Comparison of ENCODE assay signal across 9 mouse cellular contexts in the genomic region with DNA sequence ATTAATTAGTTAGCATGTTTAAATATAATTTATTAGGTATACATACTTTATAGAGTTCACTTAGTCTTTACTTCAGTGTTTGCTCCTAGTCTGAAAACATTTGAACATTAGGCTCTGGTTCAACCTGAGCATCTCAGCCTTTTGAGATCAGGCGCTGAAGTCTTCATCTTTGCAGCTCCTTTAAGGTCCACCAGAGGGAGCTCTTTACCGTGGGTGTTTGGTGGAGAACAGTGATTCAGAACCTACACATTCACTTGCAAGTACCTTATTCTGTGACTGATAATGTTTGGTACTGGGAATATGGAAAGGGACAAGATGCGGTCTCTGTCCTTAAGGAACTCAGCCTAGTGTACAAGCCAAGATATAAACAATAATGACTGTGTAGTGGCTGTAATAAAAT. TPM values are rescaled to one million over a fixed set of nuclear protein-coding genes. Genes with fewer than 3 reads are reported as not detected.
DNase-seq lines count a peak whose midpoint lies in the region; ATAC-seq and TF ChIP-seq lines count a peak whose summit lies in the region.
"Had no signal": no experiment of that assay in that cellular context is flagged by ENCODE, and none has a peak within 500 bp of the region (broad histone marks: within the 10 kb centered on the region; RNA-seq: fewer than 3 reads in every experiment).

No protein-coding gene starts in this region.

- no peaks in the 10 kb centered on the region for H3K9me3 ChIP-seq in liver, embryonic 12.5 days (replicated peaks)

- H3K36me3 ChIP-seq in liver, adult 2 months (ENCODE audit: control insufficient read depth, insufficient read depth, low read length), result no peaks in the 10 kb centered on the region
- H3K36me3 ChIP-seq in liver, embryonic 12.5 days, result no peaks in the 10 kb centered on the region

- intact Hi-C loops in heart, postnatal 14 days (cut with DNase I), result loop anchor here (1.0 kb wide), 1 partner anchor 124 kb away; no protein-coding TSS in a partner anchor
- intact Hi-C loops in left cerebral cortex, postnatal 36 days (cut with DNase I), result loop anchor here (2.0 kb wide), 1 partner anchor 124 kb away; no protein-coding TSS in a partner anchor

- H3K27me3 ChIP-seq in liver, adult 2 months (ENCODE audit: control insufficient read depth, insufficient read depth, low read length), result no peaks in the 10 kb centered on the region
- peaks cover 30% of the 10 kb centered on the region for H3K27me3 ChIP-seq in liver, embryonic 12.5 days (replicated peaks)

- peak; percentile 69 for DNase-seq in liver, adult 2 months (ENCODE audit: extremely low read depth, low read depth, low spot score)
- peak; percentile 34 for DNase-seq in Muller cell, postnatal 12 days (ENCODE audit: inconsistent ontology term)
- DNase-seq in cerebellum, adult 11-12 months, result peak; percentile 54
- DNase-seq in heart, postnatal 14 days, result peak; percentile 40 to 71
- DNase-seq in left cerebral cortex, postnatal 36 days (ENCODE audit: low spot score in 2 of 2), result peak; percentile 20 to 42
- DNase-seq in retina, postnatal 7 days (ENCODE audit: low read depth, low spot score), result peak; percentile 64

- H3K79me2 ChIP-seq in liver, adult 2 months (ENCODE audit: control insufficient read depth, insufficient read depth, low read length), result no peaks in the 10 kb centered on the region

- no peak for TF ChIP-seq POLR2A in liver, adult 2 months (IDR thresholded peaks at IDR 0.05; ENCODE audit: extremely low read depth, insufficient read depth, low read length)

- H3K4me1 ChIP-seq in liver, adult 2 months (ENCODE audit: control insufficient read depth, insufficient read depth, low read length), result no peaks in the 10 kb centered on the region; the same call in 1 of the 2 replicates
- no peaks in the 10 kb centered on the region for H3K4me1 ChIP-seq in liver, embryonic 12.5 days

- TF ChIP-seq CTCF in liver, adult 2 months (IDR thresholded peaks at IDR 0.05; ENCODE audit: low read depth, low read length), result peak; percentile 53

- 9% methylated on average over 3 of the region's 3 CpGs for WGBS in liver, adult 2 months
- WGBS in liver, embryonic 12.5 days (ENCODE audit: insufficient replicate concordance), result 9% methylated on average over 3 of the region's 3 CpGs

- no peak overlapping the region for H3K4me2 ChIP-seq in liver, embryonic 12.5 days

- H3K9ac ChIP-seq in liver, adult 2 months (ENCODE audit: low read depth, low read length), result no peak overlapping the region
- no peak overlapping the region for H3K9ac ChIP-seq in liver, embryonic 12.5 days

- no peak for ATAC-seq in liver, embryonic 12.5 days

- H3K4me3 ChIP-seq in liver, adult 2 months (ENCODE audit: insufficient read depth, low read depth, low read length), result no peak overlapping the region
- no peak overlapping the region for H3K4me3 ChIP-seq in liver, embryonic 12.5 days

- H3K27ac ChIP-seq in liver, adult 2 months (replicated peaks; ENCODE audit: insufficient read depth, low read depth, low read length), result no peak overlapping the region
- no peak overlapping the region for H3K27ac ChIP-seq in liver, embryonic 12.5 days

RNA-seq across cellular contexts. Expression of a gene that starts 13.4 kb away (rescaled TPM):
- 0.09 and 0.60 TPM in 2 replicates for total RNA-seq in liver, adult 2 months (2014; rRNA removed)
- polyA plus RNA-seq in liver, adult 2 months (2012; rRNA removed), result 0.68 and 0.82 TPM in 2 replicates
- not detected in 2 replicates for polyA plus RNA-seq in liver, embryonic 12.5 days (2016; fragmentation: Nextera tagmentation; extraction: Ambion mirVana)
- total RNA-seq in heart, postnatal 14 days (2021), result 10 to 100 TPM in 1 of 2 experiments, 1 to 10 TPM in 1; 1.7 to 14.9 TPM
- not detected for total RNA-seq in left cerebral cortex, postnatal 36 days (2021)
- polyA plus RNA-seq: heart, embryonic 14.5 days had no signal

RNA-seq across cellular contexts. Expression of a gene that starts 16.8 kb away (rescaled TPM):
- 24.2 and 29.9 TPM in 2 replicates for total RNA-seq in liver, adult 2 months (2014; rRNA removed)
- 20.5 and 34.0 TPM in 2 replicates for polyA plus RNA-seq in liver, adult 2 months (2012; rRNA removed)
- polyA plus RNA-seq in liver, embryonic 12.5 days (2016; fragmentation: Nextera tagmentation; extraction: Ambion mirVana), result 3.9 and 4.9 TPM in 2 replicates
- total RNA-seq in heart, postnatal 14 days (2021), result 1 to 10 TPM in 1 of 2 experiments, under 1 TPM in 1; 1.00 to 1.1 TPM
- 1 to 10 TPM in 1 of 2 experiments, under 1 TPM in 1; 0.84 to 1.4 TPM for total RNA-seq in left cerebral cortex, postnatal 36 days (2021)
- polyA plus RNA-seq: neural tube, embryonic 14.5 days had no signal

RNA-seq across cellular contexts. Expression of a gene that starts 32.2 kb away (rescaled TPM):
- 6.8 and 8.5 TPM in 2 replicates for total RNA-seq in liver, adult 2 months (2014; rRNA removed)
- polyA plus RNA-seq in liver, adult 2 months (2012; rRNA removed), result 3.0 and 3.4 TPM in 2 replicates
- 0.63 and 1.1 TPM in 2 replicates for polyA plus RNA-seq in liver, embryonic 12.5 days (2016; fragmentation: Nextera tagmentation; extraction: Ambion mirVana)
- total RNA-seq in heart, postnatal 14 days (2021), result 1 to 10 TPM; 1.2 to 1.3 TPM
- 1 to 10 TPM; 4.3 to 4.6 TPM for total RNA-seq in left cerebral cortex, postnatal 36 days (2021)

RNA-seq across cellular contexts. Expression of a gene that starts 41.2 kb away (rescaled TPM):
- total RNA-seq in liver, adult 2 months (2014; rRNA removed), result 0.09 and 0.20 TPM in 2 replicates
- polyA plus RNA-seq in liver, adult 2 months (2012; rRNA removed), result 0.37 and 0.73 TPM in 2 replicates
- polyA plus RNA-seq in liver, embryonic 12.5 days (2016; fragmentation: Nextera tagmentation; extraction: Ambion mirVana), result not detected in 2 replicates
- total RNA-seq in heart, postnatal 14 days (2021), result 1 to 10 TPM; 4.5 to 9.4 TPM
- not detected for total RNA-seq in left cerebral cortex, postnatal 36 days (2021)
- polyA plus RNA-seq: heart, embryonic 14.5 days; neural tube, embryonic 14.5 days had no signal

RNA-seq across cellular contexts. Expression of a gene that starts 42.6 kb away (rescaled TPM):
- total RNA-seq in liver, adult 2 months (2014; rRNA removed), result 1.1 and 1.6 TPM in 2 replicates
- 0.38 and 0.83 TPM in 2 replicates for polyA plus RNA-seq in liver, adult 2 months (2012; rRNA removed)
- polyA plus RNA-seq in liver, embryonic 12.5 days (2016; fragmentation: Nextera tagmentation; extraction: Ambion mirVana), result not detected in 2 replicates
- total RNA-seq in heart, postnatal 14 days (2021), result 10 to 100 TPM in 1 of 2 experiments, under 1 TPM in 1; 0.86 to 11.7 TPM
- not detected for total RNA-seq in left cerebral cortex, postnatal 36 days (2021)
- polyA plus RNA-seq: neural tube, embryonic 14.5 days had no signal

Comparison
In these comparisons a context has a peak if more than half of its experiments do, and no peak if none do; other contexts are left out.
1. RNA of a gene that starts 16.8 kb away (total RNA-seq): 24.2 to 29.9 TPM in liver, adult 2 months; 0.84 to 1.4 TPM in left cerebral cortex, postnatal 36 days and 1.00 to 1.1 TPM in heart, postnatal 14 days; every median in the first group is over 10 times any median in the second.
2. Peak in every context shown above with its lines, with median percentiles within 50 percentile points of each other: DNase-seq.